Mouse (Mus musculus) kidney, postnatal 0 days (tissue): ENCODE results near the gene Cfap20. TPM values are rescaled to one million over a fixed set of nuclear protein-coding genes. Genes with fewer than 3 reads are reported as not detected.
A peak's percentile ranks its signal among the peaks of the same experiment; 100 is the strongest.

ENCODE experiments used
- ATAC-seq: fragments of 200-750 bp; cut with Nextera tagmentation; replicated peaks from 2 replicates; pipeline ENCODE4 v1.8.0; 2017; ENCODE audit warnings: low read depth, moderate number of reproducible peaks, moderate TSS enrichment, moderate library complexity; ENCODE audit not compliant: low FRiP score
- DNase-seq: peaks from one replicate; pipeline ENCODE4 v3.0.0-alpha.2; 2016; ENCODE audit warnings: low spot score
- H3K27ac ChIP-seq: fragments of 300-500 bp; sonication (generic); 2 replicates; pipeline ENCODE4 v1.5.1; 2014; ENCODE audit warnings: mild to moderate bottlenecking
- H3K27me3 ChIP-seq: fragments of 300-500 bp; sonication (generic); 2 replicates; pipeline ENCODE4 v1.6.1; 2014; ENCODE audit warnings: low read length, mixed read lengths; ENCODE audit not compliant: insufficient read depth
- H3K36me3 ChIP-seq: fragments of 300-500 bp; sonication (generic); 2 replicates; pipeline ENCODE4 v1.6.1; 2014; ENCODE audit warnings: low read length, mixed read lengths; ENCODE audit not compliant: insufficient read depth
- H3K4me1 ChIP-seq: fragments of 300-500 bp; sonication (generic); replicated peaks from 2 replicates; pipeline ENCODE4 v1.6.1; 2014; ENCODE audit warnings: antibody characterized with exemption, low read length, mixed read lengths; ENCODE audit not compliant: insufficient read depth
- H3K4me2 ChIP-seq: fragments of 300-500 bp; sonication (generic); 2 replicates; pipeline ENCODE4 v1.6.1; 2014; ENCODE audit warnings: mild to moderate bottlenecking, low read length, moderate library complexity, mixed read lengths
- H3K4me3 ChIP-seq: fragments of 300-500 bp; sonication (generic); replicated peaks from 2 replicates; pipeline ENCODE4 v1.5.1; 2014; ENCODE audit warnings: low read depth, low read length
- H3K9ac ChIP-seq: fragments of 300-500 bp; sonication (generic); 2 replicates; pipeline ENCODE4 v1.6.1; 2014; ENCODE audit warnings: low read depth, low read length
- H3K9me3 ChIP-seq: fragments of 300-500 bp; sonication (generic); replicated peaks from 2 replicates; pipeline ENCODE4 v1.6.1; 2016; ENCODE audit warnings: low read length, inconsistent platforms, mixed read lengths
- CTCF ChIP-seq: IDR thresholded peaks from 2 replicates; pipeline ENCODE4 v1.5.1; 2016; ENCODE audit warnings: antibody characterized with exemption, low read depth, mild to moderate bottlenecking, moderate library complexity
- WGBS: fragments of 180-500 bp; shearing (Covaris S2); extraction: QIAGEN DNeasy Blood & Tissue Kit; methylation state at CpG from one replicate; pipeline ENCODE4 v1.1.7; 2014; 5-methylcytosine and 5-hydroxymethylcytosine counted together
- polyA plus RNA-seq: library from polyadenylated mRNA; unstranded; fragments of >200 nt; fragmentation: Nextera tagmentation; extraction: Ambion mirVana; gene quantifications from 2 replicates; pipeline ENCODE4 v1.2.1, GENCODE M21; 2015

The Cfap20 gene
- polyA plus RNA-seq, 1 experiment from 2014 or later = 126 TPM

- peaks cover 19% of the 10 kb centered on the region; the same call in 1 of the 2 replicates for H3K4me1 ChIP-seq
- H3K4me3 ChIP-seq = no peak overlapping the region
- H3K36me3 ChIP-seq = no peaks in the 10 kb centered on the region
- no peak for TF ChIP-seq CTCF
- no peak for ATAC-seq
- no peaks in the 10 kb centered on the region for H3K27me3 ChIP-seq
- DNase-seq = no peak
- 0 out of 2 replicates have a peak overlapping the region, but pooled peaks have one; percentile 13 for H3K27ac ChIP-seq
- H3K9me3 ChIP-seq = no peaks in the 10 kb centered on the region
- no peak overlapping the region for H3K9ac ChIP-seq
- 45% methylated on average over 7 of the region's 7 CpGs for WGBS
- no peak overlapping the region for H3K4me2 ChIP-seq
Measured at GRCm38 (mm10) chr8:95391101-95391500, 43.6 kb downstream of the Cfap20 start.

GRCm38 (mm10) chr8:95390312-95390711 is 44.4 kb downstream of the Cfap20 start:
- 69% methylated on average over 4 of the region's 4 CpGs for WGBS
- DNase-seq = no peak

GRCm38 (mm10) chr8:95387936-95388335 is 46.7 kb downstream of the Cfap20 start:
- Histone ChIP-seq H3K4me3 (no peak overlapping the region), H3K27me3 (no peaks in the 10 kb centered on the region), H3K4me1 (0 out of 2 replicates have a peak, but pooled peaks cover 7% of the 10 kb centered on the region), H3K27ac (no peak overlapping the region), H3K4me2 (no peak overlapping the region), H3K9me3 (no peaks in the 10 kb centered on the region), H3K36me3 (no peaks in the 10 kb centered on the region), H3K9ac (no peak overlapping the region)
- DNase-seq (no peak), ATAC-seq (no peak)
- 82% methylated on average over 7 of the region's 7 CpGs for WGBS
- TF ChIP-seq CTCF = no peak

More at GRCm38 (mm10) chr8:95390312-95390711, 44.4 kb downstream of the Cfap20 start:
- Histone ChIP-seq H3K9ac (no peak overlapping the region), H3K27me3 (no peaks in the 10 kb centered on the region), H3K36me3 (no peaks in the 10 kb centered on the region), H3K9me3 (no peaks in the 10 kb centered on the region), H3K4me3 (no peak overlapping the region), H3K4me1 (peaks cover 12% of the 10 kb centered on the region; the same call in 1 of the 2 replicates), H3K27ac (0 out of 2 replicates have a peak overlapping the region, but pooled peaks have one; percentile 13), H3K4me2 (no peak overlapping the region)
- no peak for ATAC-seq
- no peak for TF ChIP-seq CTCF

- ATAC-seq = no peak
- 0 out of 2 replicates have a peak, but pooled peaks cover 7% of the 10 kb centered on the region for H3K4me1 ChIP-seq
- TF ChIP-seq CTCF = no peak
Measured at GRCm38 (mm10) chr8:95387221-95387620, 47.4 kb downstream of the Cfap20 start.

GRCm38 (mm10) chr8:95386037-95386436 is 48.6 kb downstream of the Cfap20 start:
- no peaks in the 10 kb centered on the region for H3K27me3 ChIP-seq
- no peaks in the 10 kb centered on the region for H3K36me3 ChIP-seq
- DNase-seq (no peak), ATAC-seq (no peak)
- no peak overlapping the region for H3K27ac ChIP-seq
- H3K4me3 ChIP-seq = no peak overlapping the region
- H3K4me2 ChIP-seq = no peak overlapping the region
- 0 out of 2 replicates have a peak, but pooled peaks cover 5% of the 10 kb centered on the region for H3K4me1 ChIP-seq
- WGBS = 63% methylated on average over 5 of the region's 5 CpGs
- no peak overlapping the region for H3K9ac ChIP-seq
- no peaks in the 10 kb centered on the region for H3K9me3 ChIP-seq
- TF ChIP-seq CTCF = no peak

More at GRCm38 (mm10) chr8:95387221-95387620, 47.4 kb downstream of the Cfap20 start:
- no peak overlapping the region for H3K9ac ChIP-seq
- H3K36me3 ChIP-seq = no peaks in the 10 kb centered on the region
- no peak for DNase-seq
- no peak overlapping the region for H3K27ac ChIP-seq
- H3K4me2 ChIP-seq = no peak overlapping the region
- H3K27me3 ChIP-seq = no peaks in the 10 kb centered on the region
- 85% methylated on average over 10 of the region's 10 CpGs for WGBS
- no peaks in the 10 kb centered on the region for H3K9me3 ChIP-seq
- H3K4me3 ChIP-seq = no peak overlapping the region

- ATAC-seq (no peak), DNase-seq (no peak)
- Histone ChIP-seq H3K9me3 (no peaks in the 10 kb centered on the region), H3K36me3 (no peaks in the 10 kb centered on the region), H3K27me3 (no peaks in the 10 kb centered on the region), H3K4me3 (no peak overlapping the region), H3K4me1 (no peaks in the 10 kb centered on the region), H3K27ac (no peak overlapping the region), H3K4me2 (no peak overlapping the region), H3K9ac (no peak overlapping the region)
- no peak for TF ChIP-seq CTCF
- WGBS = 51% methylated on average over 3 of the region's 3 CpGs
Measured at GRCm38 (mm10) chr8:95384501-95384900, 50.2 kb downstream of the Cfap20 start.

DNA sequence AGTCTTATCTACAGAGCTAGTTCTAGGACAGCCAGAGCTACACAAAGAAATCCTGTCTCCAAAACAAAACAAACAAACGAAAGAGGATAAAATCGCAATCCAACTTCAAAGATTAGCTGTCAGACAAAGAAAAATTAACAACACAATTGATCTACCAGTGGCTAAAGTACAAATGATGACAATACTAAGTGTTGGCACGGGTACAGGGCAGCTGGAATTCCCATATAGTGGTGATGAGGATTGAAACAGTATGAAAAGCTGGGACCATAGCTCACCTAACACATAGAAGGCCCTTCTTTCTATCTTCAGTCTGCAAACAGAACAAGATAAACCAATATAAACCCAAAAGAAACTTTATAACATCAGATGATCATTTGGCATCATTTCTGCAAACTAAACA is 53.1 kb downstream of the Cfap20 start:
- H3K9ac ChIP-seq = no peak overlapping the region
- H3K4me2 ChIP-seq = no peak overlapping the region
- no peaks in the 10 kb centered on the region for H3K27me3 ChIP-seq
- no peak overlapping the region for H3K4me3 ChIP-seq
- TF ChIP-seq CTCF = no peak
- H3K9me3 ChIP-seq = no peaks in the 10 kb centered on the region
- H3K27ac ChIP-seq = no peak overlapping the region
- 80% methylated on average over 3 of the region's 3 CpGs for WGBS
- DNase-seq = no peak
- no peak for ATAC-seq
- no peaks in the 10 kb centered on the region for H3K36me3 ChIP-seq
- H3K4me1 ChIP-seq = 0 out of 2 replicates have a peak, but pooled peaks cover 7% of the 10 kb centered on the region
